Mouse (Mus musculus) monocyte, adult 59 days (primary cell): ENCODE data around the gene Acat3. TPM values are rescaled to one million over a fixed set of nuclear protein-coding genes. Genes with fewer than 3 reads are reported as not detected.

Source experiments
- total RNA-seq, 2 experiments: library from RNA; stranded (reverse); gene quantifications; one replicate each; pipeline ENCODE4 v1.2.4; 2023

Acat3 gene
- not detected for total RNA-seq

DNA sequence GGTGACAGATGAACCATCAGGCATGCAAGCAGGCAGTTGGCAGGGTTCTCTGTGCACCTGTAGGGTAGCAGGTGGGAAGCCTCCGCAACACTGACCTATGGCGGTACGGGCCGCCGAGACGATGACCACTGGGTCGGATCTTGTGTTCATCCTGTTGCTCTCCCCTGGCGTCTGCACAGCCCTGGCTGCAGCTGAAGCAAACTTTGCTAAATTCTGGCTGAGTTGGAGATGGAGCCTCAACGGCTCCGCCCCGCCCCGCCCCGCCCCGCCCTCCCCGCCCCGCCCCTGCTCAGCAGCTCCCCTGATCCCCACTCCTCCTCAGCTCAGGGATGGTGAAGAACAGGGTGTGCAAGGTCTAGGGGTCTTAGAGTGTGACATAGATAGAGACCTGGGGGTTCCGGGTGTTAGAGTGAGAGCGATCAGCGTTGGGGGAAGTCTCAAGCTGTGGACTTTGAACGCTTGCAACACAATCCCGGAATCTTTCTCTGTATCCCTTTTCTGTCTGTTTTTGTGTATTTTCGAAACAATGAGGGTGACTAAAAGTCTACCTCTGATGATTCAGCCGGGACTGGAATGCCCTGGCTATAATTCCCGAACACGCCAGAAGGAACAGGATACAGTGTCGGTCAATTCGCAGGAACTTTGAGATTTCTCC lies at the start of gene Acat3:
Gene Acat3, minus strand, starts transcription at position 450 of the 655 bp plus-strand sequence.

DNA sequence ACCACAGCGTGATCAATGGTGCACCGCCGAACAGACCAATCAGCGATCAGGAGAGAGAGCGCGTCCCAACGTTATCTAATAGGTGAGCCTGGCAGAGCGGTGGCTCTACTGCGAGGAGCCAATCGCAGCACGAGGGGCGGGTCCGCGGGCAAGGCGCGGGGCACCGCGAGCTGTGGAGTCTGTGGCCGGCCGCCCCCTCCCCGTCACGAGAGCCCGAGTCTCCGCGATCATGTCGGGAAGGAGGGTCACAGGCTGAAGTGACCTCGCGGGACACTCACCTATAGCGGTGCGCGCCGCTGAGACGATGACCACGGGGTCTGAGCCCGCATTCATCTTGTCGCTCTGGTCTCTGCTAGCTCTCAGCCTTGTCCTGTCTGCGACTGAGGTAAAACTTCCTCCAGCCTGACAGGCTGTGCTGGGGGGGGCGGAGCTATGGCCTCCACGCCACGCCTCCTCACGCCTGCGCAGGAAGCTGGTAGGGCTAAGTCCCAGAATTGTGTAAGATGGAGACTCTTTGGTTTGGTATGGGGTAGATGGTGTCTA lies 20.0 kb upstream of the Acat3 start, which contains the start of gene Acat2:
Gene Acat2, minus strand, starts transcription at position 417 of the 543 bp plus-strand sequence.

DNA sequence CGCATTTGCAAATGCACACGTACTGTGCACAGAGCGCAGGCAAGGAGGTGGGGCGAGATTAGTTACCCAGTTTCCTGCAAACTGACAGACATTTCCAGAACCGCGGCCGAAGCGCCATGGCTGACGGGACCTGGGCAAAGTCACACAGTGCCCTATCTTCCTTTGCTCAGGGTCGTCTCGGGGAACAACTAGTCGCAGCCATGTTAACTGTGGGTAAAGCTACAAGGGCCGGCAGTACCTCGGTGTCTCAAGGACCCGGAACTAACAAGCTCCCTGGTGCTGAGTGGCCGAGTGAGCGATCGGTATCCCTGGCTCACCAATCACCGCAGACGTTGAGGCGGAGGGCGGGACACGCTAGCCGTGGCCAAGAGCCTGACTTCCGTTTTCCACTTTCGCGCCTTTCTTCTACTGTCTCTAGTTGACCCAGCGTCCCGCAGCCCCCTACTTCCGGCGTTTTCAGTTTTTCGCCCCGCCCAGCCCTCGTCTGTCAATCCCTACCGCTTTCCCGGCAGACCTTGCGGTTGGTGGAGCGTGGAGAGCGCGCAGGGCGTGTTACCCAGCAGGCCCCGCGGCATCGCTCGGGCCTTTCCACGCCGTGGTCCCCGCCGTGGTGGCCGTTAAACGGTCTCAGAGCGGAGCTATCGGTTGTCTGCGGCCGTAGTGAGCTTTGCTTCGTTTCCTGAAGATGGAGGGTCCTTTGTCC lies 24.4 kb downstream of the Acat3 start, which contains the start of gene Mrpl18:
Gene Mrpl18, minus strand, starts transcription at position 465 of the 703 bp plus-strand sequence.

DNA sequence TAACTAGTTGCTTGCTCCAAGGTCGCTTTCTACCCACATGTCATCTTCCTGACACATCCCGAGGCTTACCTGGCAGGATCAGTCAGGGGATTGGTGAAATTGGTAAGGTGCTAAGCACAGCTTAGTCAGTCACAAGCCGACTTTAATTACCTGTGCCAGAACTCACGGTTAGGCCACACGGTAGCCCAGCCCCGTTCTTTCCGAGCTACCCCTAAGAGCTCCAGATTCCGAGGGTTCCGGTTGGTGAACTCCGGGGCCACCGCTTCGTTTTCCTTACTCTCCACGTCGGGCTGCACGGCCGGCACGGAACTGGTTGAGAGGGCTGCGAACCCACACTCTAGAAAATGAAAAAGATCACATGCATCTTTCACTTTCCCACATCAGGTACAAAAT lies 24.9 kb downstream of the Acat3 start, which contains the start of gene Tcp1:
Gene Tcp1, plus strand, starts transcription at position 214 of the 393 bp plus-strand sequence.

DNA sequence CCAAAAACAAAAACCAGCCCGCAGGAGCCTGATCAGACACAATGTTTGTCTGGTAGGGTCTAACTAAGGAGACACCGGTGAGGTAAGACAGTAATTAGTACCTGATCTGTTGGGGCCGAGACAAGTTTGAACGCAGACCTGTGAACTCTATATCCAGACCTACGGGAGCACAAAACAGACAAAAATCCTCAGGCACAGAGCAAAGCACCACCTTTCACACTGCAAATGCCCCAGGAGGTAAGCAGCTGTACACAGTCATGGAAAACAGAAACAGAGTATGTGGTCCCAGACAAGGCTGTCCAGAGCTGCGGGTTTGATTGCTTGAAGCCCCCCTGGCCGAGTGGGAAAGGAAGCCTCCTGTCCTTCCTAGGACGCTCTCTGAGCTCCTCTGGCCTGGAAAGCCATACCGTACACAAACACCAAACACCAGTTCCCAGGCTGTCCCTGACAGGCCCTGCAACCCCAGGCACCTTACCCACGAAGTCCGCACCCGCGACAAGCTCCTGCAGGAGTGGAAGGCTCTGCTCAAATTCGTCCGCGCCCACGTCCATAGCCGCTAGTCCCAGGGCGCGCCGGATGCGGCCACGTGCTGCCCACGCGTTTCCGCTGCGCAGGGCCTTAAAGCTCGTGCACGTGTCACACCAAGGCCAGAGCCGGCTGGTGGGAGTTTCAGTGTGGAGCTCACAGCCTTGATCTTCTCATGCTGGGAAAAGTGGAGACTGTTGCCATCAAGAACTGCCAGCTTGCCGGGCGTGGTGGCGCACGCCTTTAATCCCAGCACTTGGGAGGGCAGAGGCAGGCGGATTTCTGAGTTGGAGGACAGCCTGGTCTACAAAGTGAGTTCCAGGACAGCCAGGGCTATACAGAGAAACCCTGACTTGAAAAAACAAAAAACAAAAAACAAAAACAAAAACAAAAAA lies 30.8 kb downstream of the Acat3 start, which contains the start of gene Pnldc1:
Gene Pnldc1, minus strand, starts transcription at position 870 of the 920 bp plus-strand sequence.

DNA sequence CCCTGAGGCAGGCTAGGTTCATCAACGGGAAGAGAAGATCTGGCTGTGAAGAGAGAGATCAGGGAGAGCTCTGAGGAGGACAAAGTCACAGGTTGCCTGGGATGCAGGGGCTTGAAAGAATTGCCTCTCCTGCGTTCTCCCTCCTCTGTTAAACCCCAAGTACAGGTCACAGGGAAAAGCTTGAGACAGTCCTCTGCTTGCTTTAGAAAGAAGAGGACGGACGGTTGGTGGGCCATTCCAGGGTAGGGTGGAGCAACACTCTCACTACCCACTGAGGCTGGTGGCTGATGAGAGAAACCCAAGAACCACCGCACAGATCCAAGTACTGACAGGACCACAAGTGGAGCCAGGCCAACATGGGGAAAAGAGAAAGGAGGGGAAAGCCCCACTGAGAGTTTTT lies 64.7 kb downstream of the Acat3 start, which contains the start of gene Mrgprh:
Gene Mrgprh, plus strand, starts transcription at position 301 of the 400 bp plus-strand sequence.

Other genes starting within 250 kb of the Acat3 start
- 1 to 10 TPM; 4.3 to 5.1 TPM for gene Igf2r, start 170.9 kb downstream of the Acat3 start, total RNA-seq
- not detected for gene Mas1, start 72.5 kb downstream of the Acat3 start, total RNA-seq
- not detected for gene Mrgprh, start 64.6 kb downstream of the Acat3 start, total RNA-seq
- gene Pnldc1, start 30.4 kb downstream of the Acat3 start, total RNA-seq = 1 to 10 TPM in 1 of 2 experiments, under 1 TPM in 1; 0.94 to 1.2 TPM
- 100 to 1,000 TPM; 117 to 128 TPM for gene Tcp1, start 24.9 kb downstream of the Acat3 start, total RNA-seq
- gene Mrpl18, start 24.3 kb downstream of the Acat3 start, total RNA-seq = 10 to 100 TPM; 28.9 to 35.7 TPM
- gene Acat2, start 20.1 kb upstream of the Acat3 start, total RNA-seq = 10 to 100 TPM; 11.8 to 13.7 TPM
- gene Wtap, start 53.6 kb upstream of the Acat3 start, total RNA-seq = 10 to 100 TPM; 93.7 to 96.9 TPM
- 100 to 1,000 TPM; 142 to 150 TPM for gene Sod2, start 66.2 kb upstream of the Acat3 start, total RNA-seq
- 10 to 100 TPM in 1 of 2 experiments, 1 to 10 TPM in 1; 9.9 to 11.6 TPM for gene Gpr31b, start 111.7 kb upstream of the Acat3 start, total RNA-seq
- gene Tcp10b, start 120.5 kb upstream of the Acat3 start, total RNA-seq = not detected
- gene Unc93a, start 191.2 kb upstream of the Acat3 start, total RNA-seq = under 1 TPM in 1 of 2 experiments, not detected in 1; 0.33 TPM